Mouse (Mus musculus) ovary, adult 18-20 months (tissue): ENCODE results near the gene Tmem179b.
A peak's percentile ranks its signal among the peaks of the same experiment; 100 is the strongest.
"Not testable (repeated sequence)": the region's sequence is repeated elsewhere in the genome, so short reads cannot be mapped to it uniquely, and the experiment has no call there.

Experiments
- DNase-seq: peaks from one replicate; pipeline ENCODE4 v3.0.0; 2022; ENCODE audit warnings: low spot score, mixed read lengths

Tmem179b gene

GRCm38 (mm10) chr19:8734334-8734733 is 39.9 kb downstream of the Tmem179b start:
- DNase-seq = no peak

- not testable (repeated sequence) for DNase-seq
These were observed 45.8 kb downstream of the Tmem179b start for GRCm38 (mm10) chr19:8728335-8729099.

DNA sequence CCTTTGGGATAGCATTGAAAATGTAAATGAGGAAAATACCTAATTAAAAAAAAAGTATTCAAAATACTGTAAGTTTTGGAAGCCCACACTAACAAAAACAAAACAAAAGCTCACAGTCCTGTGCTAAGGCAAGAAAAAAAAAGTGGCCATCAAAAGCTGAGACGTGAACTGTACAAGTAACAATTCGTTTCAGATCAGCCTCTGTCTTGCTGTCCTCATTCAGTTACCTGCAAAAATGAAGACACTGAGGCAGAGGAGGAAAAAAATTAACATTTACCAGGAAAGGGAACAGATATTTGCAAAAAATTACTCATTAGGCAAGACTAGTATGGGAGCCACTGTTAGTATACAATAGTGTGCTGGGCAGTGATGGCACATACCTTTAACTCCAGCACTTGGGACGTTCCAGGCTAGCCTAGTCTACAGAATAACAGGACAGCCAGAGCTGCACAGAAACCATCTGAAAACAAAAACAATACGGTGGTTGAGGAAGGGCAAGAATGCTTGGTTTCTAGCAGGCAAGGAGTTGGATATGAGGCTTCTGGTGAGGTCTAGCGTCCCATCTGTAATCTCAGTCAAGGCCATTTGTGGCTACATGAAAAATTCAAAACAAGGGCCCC is 46.7 kb downstream of the Tmem179b start:
- no peak for DNase-seq

DNA sequence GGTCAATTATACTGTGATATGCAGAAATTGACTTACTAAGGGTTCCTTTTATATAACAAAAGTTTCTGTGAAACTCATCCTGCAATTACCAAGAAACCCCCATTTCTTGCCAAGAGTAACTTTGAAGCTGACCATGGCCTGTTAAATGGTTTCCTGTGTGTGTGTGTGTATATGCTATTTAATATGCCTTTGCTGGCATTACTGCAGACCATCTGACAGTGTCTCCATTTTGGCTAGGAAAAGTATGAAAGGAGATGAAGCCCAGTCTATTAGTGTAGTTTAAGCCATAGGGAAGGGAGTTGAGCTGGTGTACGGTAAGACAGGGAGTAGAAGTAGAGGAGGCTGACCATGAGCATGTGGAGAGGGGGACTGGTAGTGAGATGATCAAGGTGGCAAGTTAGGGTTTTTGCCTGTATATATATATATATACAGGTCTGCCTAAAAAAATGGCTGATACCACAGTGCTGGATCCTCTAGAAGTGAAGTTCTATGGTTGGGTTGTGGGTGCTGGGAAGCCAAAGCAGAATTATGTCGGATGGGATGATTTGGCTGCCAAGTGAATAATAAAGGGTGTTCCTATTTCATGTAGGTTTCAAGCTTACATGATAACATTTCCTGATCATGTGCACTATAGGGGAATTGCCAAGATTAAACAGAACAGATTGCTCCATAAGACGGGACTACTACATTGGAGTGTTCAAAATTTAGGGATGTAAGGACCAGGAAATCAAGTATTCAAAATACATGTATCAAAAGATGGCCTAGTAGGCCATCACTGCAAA is 47.5 kb downstream of the Tmem179b start:
- no peak for DNase-seq

DNA sequence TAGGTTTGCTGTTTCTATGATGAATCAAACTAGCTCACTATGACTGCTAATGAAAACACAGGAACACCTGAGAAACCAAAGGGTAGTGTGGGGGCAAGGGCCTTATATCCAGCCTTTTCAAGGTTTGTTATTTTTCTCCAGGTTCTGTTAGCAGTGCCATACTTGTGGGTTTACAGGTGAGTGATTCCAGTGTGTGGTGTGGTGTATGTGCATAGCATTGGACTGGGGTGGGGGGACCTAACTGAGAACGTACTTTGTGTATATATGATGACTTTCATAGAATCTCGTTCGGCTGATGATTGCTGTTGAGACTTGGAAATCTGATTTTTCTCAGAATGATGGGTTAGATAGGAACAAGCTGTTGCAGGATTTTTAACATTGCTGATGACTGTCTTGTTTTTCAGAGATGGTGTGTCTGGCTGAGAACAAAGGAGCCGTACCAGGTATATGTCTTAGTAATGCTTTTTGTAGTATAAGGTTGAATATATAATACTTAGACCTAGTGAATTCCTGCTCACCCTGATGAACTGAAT is 49.1 kb downstream of the Tmem179b start:
- no peak for DNase-seq

- no peak for DNase-seq
These were observed 49.9 kb downstream of the Tmem179b start for GRCm38 (mm10) chr19:8724392-8724791.

GRCm38 (mm10) chr19:8723574-8724346 is 50.5 kb downstream of the Tmem179b start:
- no peak for DNase-seq

DNA sequence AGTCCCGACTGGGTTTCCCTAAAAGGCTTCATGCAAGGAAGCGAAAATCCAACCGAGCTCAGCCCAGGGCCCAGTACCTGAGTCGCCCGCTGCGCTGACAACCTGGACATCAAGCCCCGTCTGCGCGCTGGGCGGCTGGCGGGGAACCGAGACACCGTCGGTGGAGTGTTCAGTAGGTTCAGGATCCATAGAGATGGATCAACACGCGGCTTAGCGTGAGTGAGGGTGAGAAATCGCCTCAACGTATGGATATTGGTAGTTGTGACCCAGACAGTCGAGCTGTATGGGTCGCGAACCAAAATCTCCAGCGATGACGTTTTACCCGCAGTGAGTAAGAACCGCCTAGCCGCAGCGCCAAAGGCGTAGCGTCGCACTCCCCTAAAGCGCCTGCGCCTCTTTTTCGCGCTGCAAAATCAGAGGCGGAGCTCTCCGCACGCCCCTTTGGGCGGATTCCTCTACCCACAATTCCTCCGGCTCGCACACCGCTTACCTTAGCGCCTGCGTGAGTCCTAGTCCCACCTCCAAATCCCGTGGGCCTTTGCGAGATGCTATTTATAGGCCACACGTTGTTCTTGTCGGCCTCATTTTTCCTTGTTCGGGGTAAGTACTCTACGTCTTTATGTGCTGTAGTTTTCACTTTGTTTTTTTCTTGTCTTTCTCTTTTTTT is 51.2 kb downstream of the Tmem179b start, which contains the start of gene Slc3a2:
Gene Slc3a2, minus strand, starts transcription at position 463 of the 667 bp plus-strand sequence.
- DNase-seq = peak; percentile 96

GRCm38 (mm10) chr19:8722559-8722906 is 51.7 kb downstream of the Tmem179b start:
- DNase-seq = no peak
